In the genomic region with DNA sequence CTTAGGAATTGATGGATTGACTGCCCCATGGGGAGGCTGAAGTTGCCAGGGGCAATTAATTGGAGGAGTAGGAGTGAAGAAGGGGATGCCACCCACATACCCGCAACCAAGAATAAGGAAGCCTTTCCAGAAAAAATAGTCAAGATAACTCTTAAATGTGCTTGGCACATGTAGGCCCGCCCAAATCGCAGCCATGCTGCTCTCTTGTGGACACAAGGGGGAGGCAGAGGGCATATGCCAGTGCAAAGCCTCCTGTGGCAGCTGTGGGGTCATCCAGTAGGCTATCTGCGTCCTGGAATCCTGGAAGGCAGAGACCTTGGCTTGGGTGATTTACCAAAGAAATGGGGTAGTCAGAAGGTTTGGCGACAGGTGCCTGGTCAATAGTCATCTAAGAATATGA, we compare ENCODE assay signal across 8 mouse cellular contexts. TPM values are rescaled to one million over a fixed set of nuclear protein-coding genes. Genes with fewer than 3 reads are reported as not detected.
DNase-seq lines count a peak whose midpoint lies in the region; ATAC-seq and TF ChIP-seq lines count a peak whose summit lies in the region.

No protein-coding gene starts in this region.

- peak; percentile 82 for TF ChIP-seq CTCF in lung, postnatal 0 days (IDR thresholded peaks at IDR 0.05)

- 55% methylated on average over 5 of the region's 5 CpGs for WGBS in liver, embryonic 12.5 days (ENCODE audit: insufficient replicate concordance)
- WGBS in lung, postnatal 0 days = 63% methylated on average over 5 of the region's 5 CpGs
- 74% methylated on average over 5 of the region's 5 CpGs for WGBS in hindbrain, embryonic 13.5 days

- H3K4me1 ChIP-seq in liver, embryonic 12.5 days = no peaks in the 10 kb centered on the region
- H3K4me1 ChIP-seq in lung, postnatal 0 days (ENCODE audit: insufficient read depth, low read depth, low read length) = no peaks in the 10 kb centered on the region
- H3K4me1 ChIP-seq in hindbrain, embryonic 13.5 days (replicated peaks) = 0 out of 2 replicates have a peak, but pooled peaks cover 3% of the 10 kb centered on the region

- no peaks in the 10 kb centered on the region for H3K9me3 ChIP-seq in liver, embryonic 12.5 days (replicated peaks)
- no peaks in the 10 kb centered on the region for H3K9me3 ChIP-seq in lung, postnatal 0 days (ENCODE audit: low read length)
- H3K9me3 ChIP-seq in hindbrain, embryonic 13.5 days = no peaks in the 10 kb centered on the region

- no peak for TF ChIP-seq EP300 in lung, postnatal 0 days (IDR thresholded peaks at IDR 0.05)

- no peak overlapping the region for H3K4me3 ChIP-seq in liver, embryonic 12.5 days
- no peak overlapping the region for H3K4me3 ChIP-seq in lung, postnatal 0 days (ENCODE audit: low read depth, low read length)
- H3K4me3 ChIP-seq in hindbrain, embryonic 13.5 days = no peak overlapping the region

- H3K4me2 ChIP-seq in liver, embryonic 12.5 days = no peak overlapping the region
- no peak overlapping the region for H3K4me2 ChIP-seq in lung, postnatal 0 days (replicated peaks; ENCODE audit: low read depth, low read length)
- H3K4me2 ChIP-seq in hindbrain, embryonic 13.5 days = no peak overlapping the region

- no peaks in the 10 kb centered on the region for H3K36me3 ChIP-seq in liver, embryonic 12.5 days
- no peaks in the 10 kb centered on the region for H3K36me3 ChIP-seq in lung, postnatal 0 days (ENCODE audit: insufficient read depth, low read length)
- H3K36me3 ChIP-seq in hindbrain, embryonic 13.5 days = no peaks in the 10 kb centered on the region

- 0 out of 2 replicates have a peak, but pooled peaks cover 3% of the 10 kb centered on the region for H3K27me3 ChIP-seq in liver, embryonic 12.5 days (replicated peaks)
- no peaks in the 10 kb centered on the region for H3K27me3 ChIP-seq in lung, postnatal 0 days (replicated peaks; ENCODE audit: insufficient read depth, low read length)
- no peaks in the 10 kb centered on the region for H3K27me3 ChIP-seq in hindbrain, embryonic 13.5 days

- DNase-seq in adrenal gland, adult (ENCODE audit: inconsistent age in 2 of 2, low spot score in 1 of 2) = peak; percentile 66 to 83
- no peak for DNase-seq in adrenal gland, postnatal 4 days (ENCODE audit: low spot score in 2 of 2)
- peak; percentile 36 for DNase-seq in liver
- peak; percentile 46 for DNase-seq in brain, adult 2 months (ENCODE audit: low read depth, low spot score)
- peak; percentile 67 for DNase-seq in lung, postnatal 0 days (ENCODE audit: low spot score)
- DNase-seq in right cerebral cortex, postnatal 4 days = no peak

- no peak overlapping the region for H3K9ac ChIP-seq in liver, embryonic 12.5 days
- no peak overlapping the region for H3K9ac ChIP-seq in lung, postnatal 0 days (replicated peaks; ENCODE audit: low read depth)
- H3K9ac ChIP-seq in hindbrain, embryonic 13.5 days = no peak overlapping the region

- no peak for ATAC-seq in liver, embryonic 12.5 days
- ATAC-seq in lung, postnatal 0 days = no peak
- ATAC-seq in hindbrain, embryonic 13.5 days (ENCODE audit: low FRiP score) = no peak

- H3K27ac ChIP-seq in liver, embryonic 12.5 days = no peak overlapping the region
- H3K27ac ChIP-seq in lung, postnatal 0 days (ENCODE audit: low read length) = no peak overlapping the region
- no peak overlapping the region for H3K27ac ChIP-seq in hindbrain, embryonic 13.5 days

RNA-seq across cellular contexts. Expression of gene Shb, which starts 17.2 kb away (rescaled TPM):
- total RNA-seq in adrenal gland, postnatal 4 days (2021) = 10 to 100 TPM; 52.3 to 55.3 TPM
- 8.7 and 9.9 TPM in 2 replicates for polyA plus RNA-seq in liver, embryonic 12.5 days (2016; fragmentation: Nextera tagmentation; extraction: Ambion mirVana)
- polyA plus RNA-seq in lung, postnatal 0 days (2015; fragmentation: Nextera tagmentation; extraction: Ambion mirVana) = 7.1 and 8.8 TPM in 2 replicates
- 3.8 and 5.7 TPM in 2 replicates for polyA plus RNA-seq in hindbrain, embryonic 13.5 days (2015; fragmentation: Nextera tagmentation; extraction: Ambion mirVana)

Comparison
In these comparisons a context has a peak if more than half of its experiments do, and no peak if none do; other contexts are left out.
1. DNase-seq: peak in adrenal gland, adult (2 of 2), liver (single experiment), brain, adult 2 months (single experiment) and lung, postnatal 0 days (single experiment); none in adrenal gland, postnatal 4 days (0 of 2) and right cerebral cortex, postnatal 4 days (single experiment).